Mouse (Mus musculus) pancreas, adult 10 weeks (tissue): ENCODE data around the gene Rbak. TPM values are rescaled to one million over a fixed set of nuclear protein-coding genes. Genes with fewer than 3 reads are reported as not detected.

ENCODE experiments used
- polyA plus RNA-seq: library from polyadenylated mRNA; stranded (reverse); fragments of 350-450 nt; fragmentation: Illumina TruSeq; extraction: RNeasy Lipid Tissue Mini Kit (QIAGEN cat#74804); gene quantifications from one replicate; pipeline ENCODE4 v1.2.3, GENCODE M21; 2015; ENCODE audit warnings: low read depth, low replicate concordance; ENCODE audit not compliant: insufficient read depth

The Rbak gene
- 3.6 TPM for polyA plus RNA-seq

DNA sequence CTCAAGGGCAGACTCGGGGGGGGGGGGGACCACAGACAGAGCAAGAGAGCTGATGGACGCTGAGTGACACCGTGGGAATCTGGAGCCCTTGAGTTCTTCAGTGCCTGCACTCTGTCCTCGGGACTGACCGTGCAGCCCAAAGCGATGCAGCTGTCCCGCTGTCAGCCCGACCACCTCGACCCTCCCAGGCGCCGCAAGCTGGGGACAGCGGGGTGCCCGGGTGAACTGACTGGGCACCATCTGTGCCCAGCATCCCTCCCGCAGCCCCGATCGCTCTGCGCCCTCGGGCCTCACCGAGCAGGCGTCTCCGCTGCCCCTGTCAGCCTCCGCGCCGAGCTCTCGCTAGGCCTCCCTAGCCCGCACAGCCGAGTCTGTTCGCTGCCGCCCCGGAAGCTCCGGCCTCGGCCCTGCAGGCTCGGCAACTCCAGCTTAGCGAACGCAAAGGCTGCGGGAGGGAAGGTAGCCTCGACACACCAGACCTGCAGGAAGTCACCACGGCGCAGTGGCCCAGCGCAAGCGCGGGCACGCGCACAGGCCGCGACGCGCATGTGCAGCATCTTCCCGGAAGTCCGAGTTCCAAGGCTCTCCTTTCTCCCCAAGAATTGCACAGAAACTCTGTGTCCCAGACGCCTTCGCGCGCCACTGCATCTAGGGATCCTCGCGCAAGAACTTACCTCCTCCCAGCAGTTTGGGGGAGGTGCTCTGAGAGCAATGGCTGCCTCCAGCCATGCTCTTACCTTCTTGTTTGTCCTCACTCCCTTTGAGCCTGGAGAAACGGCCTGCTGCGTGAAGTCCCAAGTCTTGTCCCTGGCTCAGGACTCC, at the start of gene Rbak, which contains the start of gene Spdye4b:
Gene Rbak, minus strand, starts transcription at position 521 of the 822 bp plus-strand sequence.
Gene Spdye4b, plus strand, starts transcription at position 763 of the 822 bp plus-strand sequence.

DNA sequence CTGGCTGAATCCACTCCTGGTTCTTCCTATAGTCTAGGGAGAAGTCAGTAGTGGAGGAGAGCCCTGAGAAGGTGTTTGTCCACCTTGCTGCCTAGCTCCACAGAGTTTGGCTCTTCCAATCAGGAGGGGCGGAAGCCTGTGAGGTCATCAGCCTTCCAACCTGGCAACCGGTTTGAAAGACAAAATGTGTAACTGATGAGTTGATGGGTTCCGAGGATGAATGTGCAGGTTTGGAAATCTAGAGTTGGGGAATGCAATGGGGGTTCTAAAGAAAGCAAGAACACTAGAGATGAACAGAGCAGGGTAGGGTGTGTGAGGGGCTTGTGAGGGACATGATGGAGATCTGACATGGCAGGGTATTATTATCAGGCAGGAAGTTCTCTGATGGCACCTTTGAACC, 46.2 kb upstream of the Rbak start, which contains the start of gene Spdye4a:
Gene Spdye4a, minus strand, starts transcription at position 101 of the 400 bp plus-strand sequence.

DNA sequence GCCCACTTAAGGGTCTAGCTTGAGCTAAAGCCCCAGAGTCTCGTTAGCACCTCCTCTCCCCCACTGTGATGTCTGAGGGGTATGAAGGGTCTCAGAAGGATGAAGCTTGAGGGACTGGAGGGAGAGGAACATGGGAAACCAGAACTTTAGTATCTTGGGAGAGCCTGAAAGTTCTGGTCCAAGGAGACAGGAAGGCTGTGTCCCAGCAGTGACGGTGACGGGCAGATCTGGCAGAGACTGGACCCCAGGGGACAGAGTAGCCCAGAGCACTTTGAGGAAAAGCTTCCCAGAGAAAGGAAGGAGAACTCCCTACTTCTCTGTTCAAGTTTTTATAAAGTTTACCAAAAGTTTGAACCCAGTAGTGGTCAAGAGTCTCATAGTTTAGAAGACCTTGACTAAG, 33.1 kb downstream of the Rbak start, which contains the start of gene Olfr718-ps1:
Gene Olfr718-ps1, minus strand, starts transcription at position 101 of the 400 bp plus-strand sequence.

Other genes starting within 250 kb of the Rbak start
- gene Fscn1, start 220.4 kb downstream of the Rbak start, polyA plus RNA-seq: 6.2 TPM
- gene Rnf216, start 67.8 kb downstream of the Rbak start, polyA plus RNA-seq: 5.7 TPM
- gene Olfr718-ps1, start 33.2 kb downstream of the Rbak start, polyA plus RNA-seq: not detected
- not detected for gene Spdye4b, start 242 bp upstream of the Rbak start, polyA plus RNA-seq
- not detected for gene Spdye4a, start 46.1 kb upstream of the Rbak start, polyA plus RNA-seq
- gene Zfp12, start 54.4 kb upstream of the Rbak start, polyA plus RNA-seq: 5.0 TPM
- 0.94 TPM for gene Zfp316, start 89.2 kb upstream of the Rbak start, polyA plus RNA-seq
- gene Zfp853, start 112.8 kb upstream of the Rbak start, polyA plus RNA-seq: 0.28 TPM
- gene E130309D02Rik, start 134.6 kb upstream of the Rbak start, polyA plus RNA-seq: 4.2 TPM
- 18.9 TPM for gene Zdhhc4, start 148.5 kb upstream of the Rbak start, polyA plus RNA-seq
- gene Grid2ip, start 176.6 kb upstream of the Rbak start, polyA plus RNA-seq: not detected
- 24.7 TPM for gene Kdelr2, start 223.1 kb upstream of the Rbak start, polyA plus RNA-seq